Mouse (Mus musculus) hindbrain, embryonic 11.5 days (tissue): ENCODE measurements around the gene Pknox2. TPM values are rescaled to one million over a fixed set of nuclear protein-coding genes. Genes with fewer than 3 reads are reported as not detected.

Experiments
- ATAC-seq: fragments of 200-750 bp; cut with Nextera tagmentation; 2 replicates; pipeline ENCODE4 v1.8.0; 2017; ENCODE audit warnings: mild to moderate bottlenecking, moderate TSS enrichment, moderate library complexity; ENCODE audit not compliant: low FRiP score
- DNase-seq: peaks from one replicate; pipeline ENCODE4 v3.0.0-alpha.2; 2015; ENCODE audit warnings: low spot score
- H3K27ac ChIP-seq: fragments of 300-500 bp; sonication (generic); 2 replicates; pipeline ENCODE4 v1.5.1; 2014; ENCODE audit warnings: mild to moderate bottlenecking, low read depth, low read length
- H3K27me3 ChIP-seq: fragments of 300-500 bp; sonication (generic); 2 replicates; pipeline ENCODE4 v1.6.1; 2014; ENCODE audit warnings: mild to moderate bottlenecking, low read length, moderate library complexity, mixed read lengths; ENCODE audit not compliant: control insufficient read depth, insufficient read depth
- H3K36me3 ChIP-seq: fragments of 300-500 bp; sonication (generic); 2 replicates; pipeline ENCODE4 v1.6.1; 2014; ENCODE audit warnings: mild to moderate bottlenecking, low read length, moderate library complexity, mixed read lengths; ENCODE audit not compliant: control insufficient read depth, insufficient read depth
- H3K4me1 ChIP-seq: fragments of 300-500 bp; sonication (generic); replicated peaks from 2 replicates; pipeline ENCODE4 v1.6.1; 2014; ENCODE audit warnings: low read length, mixed read lengths; ENCODE audit not compliant: control insufficient read depth, insufficient read depth
- H3K4me2 ChIP-seq: fragments of 300-500 bp; sonication (generic); replicated peaks from 2 replicates; pipeline ENCODE4 v1.6.1; 2014; ENCODE audit warnings: mild to moderate bottlenecking, low read depth, low read length
- H3K4me3 ChIP-seq: fragments of 300-500 bp; sonication (generic); 2 replicates; pipeline ENCODE4 v1.5.1; 2014; ENCODE audit warnings: low read depth, low read length
- H3K9ac ChIP-seq: fragments of 300-500 bp; sonication (generic); 2 replicates; pipeline ENCODE4 v1.6.1; 2014; ENCODE audit warnings: low read depth, low read length
- H3K9me3 ChIP-seq: fragments of 300-500 bp; sonication (generic); 2 replicates; pipeline ENCODE4 v1.6.1; 2016; ENCODE audit warnings: low read length; ENCODE audit not compliant: control insufficient read depth
- WGBS: fragments of 180-500 bp; shearing (Covaris S2); extraction: QIAGEN DNeasy Blood & Tissue Kit; methylation state at CpG from one replicate; pipeline ENCODE4 v1.1.7; 2014; 5-methylcytosine and 5-hydroxymethylcytosine counted together
- polyA plus RNA-seq: library from polyadenylated mRNA; unstranded; fragments of >200 nt; fragmentation: Nextera tagmentation; extraction: Ambion mirVana; gene quantifications from 2 replicates; pipeline ENCODE4 v1.2.1, GENCODE M21; 2014

Pknox2 gene
- 16.0 and 18.8 TPM in 2 replicates for polyA plus RNA-seq

- Histone ChIP-seq H3K4me3 (peak within 1 kb of the TSS; percentile 94), H3K36me3 (no peaks in the 10 kb centered on the region), H3K9me3 (no peaks in the 10 kb centered on the region), H3K27ac (peak within 1 kb of the TSS; percentile 99), H3K9ac (peak within 1 kb of the TSS; percentile 98), H3K4me1 (peaks cover 3% of the 10 kb centered on the region), H3K27me3 (no peaks in the 10 kb centered on the region), H3K4me2 (peak within 1 kb of the TSS; percentile 84)
- ATAC-seq (peak; percentile 82), DNase-seq (peak; percentile 89)
- 0% methylated on average over 7 of the region's 13 CpGs for WGBS
Measured at GRCm38 (mm10) chr9:37147359-37147685, at the start of gene Pknox2. TSS of gene Pknox2 (minus strand) at chr9:37147407.

- Histone ChIP-seq H3K4me2 (no peak overlapping the region), H3K4me1 (no peaks in the 10 kb centered on the region), H3K27me3 (no peaks in the 10 kb centered on the region), H3K36me3 (no peaks in the 10 kb centered on the region), H3K9ac (no peak overlapping the region), H3K4me3 (no peak overlapping the region), H3K9me3 (no peaks in the 10 kb centered on the region), H3K27ac (no peak overlapping the region)
- ATAC-seq (no peak), DNase-seq (no peak)
- 94% methylated on average over 3 of the region's 3 CpGs for WGBS
Measured at GRCm38 (mm10) chr9:37188024-37188423, 40.8 kb upstream of the Pknox2 start.

DNA sequence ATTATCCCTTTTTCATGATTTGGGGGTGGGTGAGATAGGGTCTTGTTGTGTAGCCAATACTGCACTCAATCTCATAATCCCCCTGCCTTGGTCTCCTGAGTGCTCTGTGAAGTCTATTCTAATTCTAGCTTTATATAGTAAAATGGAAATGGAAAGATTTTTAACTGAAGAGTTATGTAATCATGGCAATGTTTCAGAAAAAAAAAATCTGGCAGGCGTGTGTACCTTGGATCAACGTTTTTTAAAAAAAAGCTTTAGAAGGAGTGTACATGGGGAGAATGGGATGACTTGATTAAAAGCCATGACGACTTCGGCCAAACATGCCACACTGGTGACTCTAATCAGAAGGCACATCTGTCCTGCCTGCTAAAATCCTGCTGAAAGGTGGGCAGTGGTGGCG is 40.2 kb upstream of the Pknox2 start:
- Histone ChIP-seq H3K27me3 (no peaks in the 10 kb centered on the region), H3K4me2 (no peak overlapping the region), H3K4me1 (no peaks in the 10 kb centered on the region), H3K27ac (no peak overlapping the region), H3K9me3 (no peaks in the 10 kb centered on the region), H3K9ac (no peak overlapping the region), H3K4me3 (no peak overlapping the region), H3K36me3 (no peaks in the 10 kb centered on the region)
- 89% methylated on average over 5 of the region's 5 CpGs for WGBS
- ATAC-seq (no peak), DNase-seq (no peak)

GRCm38 (mm10) chr9:37183176-37183575 is 36.0 kb upstream of the Pknox2 start:
- ATAC-seq (no peak), DNase-seq (no peak)
- H3K4me3 ChIP-seq = no peak overlapping the region
- 76% methylated on average over 2 of the region's 2 CpGs for WGBS
- H3K36me3 ChIP-seq = no peaks in the 10 kb centered on the region
- H3K4me1 ChIP-seq = peaks cover 6% of the 10 kb centered on the region; the same call in 1 of the 2 replicates
- H3K9me3 ChIP-seq = no peaks in the 10 kb centered on the region
- H3K4me2 ChIP-seq = no peak overlapping the region
- no peak overlapping the region for H3K27ac ChIP-seq
- H3K9ac ChIP-seq = no peak overlapping the region
- no peaks in the 10 kb centered on the region for H3K27me3 ChIP-seq

- DNase-seq = no peak
- H3K36me3 ChIP-seq = no peaks in the 10 kb centered on the region
- H3K9me3 ChIP-seq = no peaks in the 10 kb centered on the region
Measured at GRCm38 (mm10) chr9:37181596-37181995, 34.4 kb upstream of the Pknox2 start.

GRCm38 (mm10) chr9:37179596-37179995 is 32.4 kb upstream of the Pknox2 start:
- H3K4me3 ChIP-seq = no peak overlapping the region
- WGBS = 93% methylated on average over 4 of the region's 4 CpGs
- ATAC-seq (no peak), DNase-seq (no peak)
- H3K4me2 ChIP-seq = no peak overlapping the region
- peak overlapping the region; percentile 56; the same call in 1 of the 2 replicates for H3K27ac ChIP-seq
- no peaks in the 10 kb centered on the region for H3K27me3 ChIP-seq
- H3K36me3 ChIP-seq = no peaks in the 10 kb centered on the region
- no peak overlapping the region for H3K9ac ChIP-seq
- peaks cover 6% of the 10 kb centered on the region; the same call in 1 of the 2 replicates for H3K4me1 ChIP-seq
- H3K9me3 ChIP-seq = no peaks in the 10 kb centered on the region

More at GRCm38 (mm10) chr9:37181596-37181995, 34.4 kb upstream of the Pknox2 start:
- Histone ChIP-seq H3K4me2 (no peak overlapping the region), H3K4me3 (no peak overlapping the region), H3K9ac (no peak overlapping the region), H3K4me1 (peaks cover 6% of the 10 kb centered on the region; the same call in 1 of the 2 replicates), H3K27me3 (no peaks in the 10 kb centered on the region), H3K27ac (no peak overlapping the region)
- no peak for ATAC-seq
- WGBS = 68% methylated on average over 5 of the region's 5 CpGs

- H3K36me3 ChIP-seq = no peaks in the 10 kb centered on the region
- H3K4me2 ChIP-seq = no peak overlapping the region
- H3K27me3 ChIP-seq = no peaks in the 10 kb centered on the region
- peak overlapping the region; percentile 56 for H3K27ac ChIP-seq
- H3K9ac ChIP-seq = no peak overlapping the region
- ATAC-seq = peak; percentile 57
- WGBS = 24% methylated on average over 4 of the region's 4 CpGs
- peaks cover 6% of the 10 kb centered on the region; the same call in 1 of the 2 replicates for H3K4me1 ChIP-seq
- DNase-seq = peak; percentile 52
- no peaks in the 10 kb centered on the region for H3K9me3 ChIP-seq
- H3K4me3 ChIP-seq = no peak overlapping the region
Measured at GRCm38 (mm10) chr9:37178911-37179310, 31.7 kb upstream of the Pknox2 start.

DNA sequence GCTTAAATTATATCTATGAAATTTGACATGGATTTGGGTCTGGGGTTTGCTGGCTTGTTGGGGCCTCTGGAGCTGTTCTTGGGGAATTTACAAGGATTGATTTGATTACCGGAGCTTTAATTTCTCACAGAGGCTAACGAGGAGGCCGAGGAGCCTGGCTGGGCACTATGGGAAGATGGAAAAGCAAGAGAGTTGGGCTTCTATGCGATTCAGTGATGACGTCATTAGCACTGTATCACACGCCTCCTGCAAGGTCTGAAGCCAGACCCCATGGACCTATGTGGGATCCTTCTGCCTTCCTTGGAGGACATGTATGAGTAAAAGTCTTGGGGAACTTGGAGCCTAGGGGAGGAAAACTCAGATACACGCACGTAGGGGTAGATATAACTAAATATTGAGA is 30.3 kb upstream of the Pknox2 start:
- Histone ChIP-seq H3K27ac (no peak overlapping the region), H3K9me3 (no peaks in the 10 kb centered on the region), H3K27me3 (no peaks in the 10 kb centered on the region), H3K36me3 (no peaks in the 10 kb centered on the region), H3K4me1 (peaks cover 6% of the 10 kb centered on the region; the same call in 1 of the 2 replicates), H3K9ac (no peak overlapping the region), H3K4me3 (no peak overlapping the region), H3K4me2 (no peak overlapping the region)
- peak; percentile 31 for DNase-seq
- ATAC-seq = peak; percentile 60; the same call in 1 of the 2 replicates
- WGBS = 39% methylated on average over 8 of the region's 8 CpGs

- Histone ChIP-seq H3K27me3 (no peaks in the 10 kb centered on the region), H3K9ac (no peak overlapping the region), H3K36me3 (no peaks in the 10 kb centered on the region), H3K4me2 (no peak overlapping the region), H3K4me1 (peaks cover 6% of the 10 kb centered on the region; the same call in 1 of the 2 replicates), H3K9me3 (no peaks in the 10 kb centered on the region), H3K27ac (no peak overlapping the region), H3K4me3 (no peak overlapping the region)
- WGBS = 1% methylated on average over 5 of the region's 5 CpGs
- DNase-seq = peak; percentile 84
- ATAC-seq = peak; percentile 85
Measured at GRCm38 (mm10) chr9:37177107-37177506, 29.9 kb upstream of the Pknox2 start.
